Mouse (Mus musculus) cortical plate, adult 2 months (tissue): ENCODE measurements around the gene H2afv.

Source experiments
- CTCF ChIP-seq: fragments of 200-500 bp; IDR thresholded peaks from 2 replicates; pipeline ENCODE4 v1.5.1; 2011; ENCODE audit warnings: mild to moderate bottlenecking, control low read depth, low read length; ENCODE audit not compliant: insufficient read depth; ENCODE audit errors: extremely low read depth
- POLR2A ChIP-seq: fragments of 200-500 bp; IDR thresholded peaks from 2 replicates; pipeline ENCODE4 v1.6.1; 2011; ENCODE audit warnings: mild to moderate bottlenecking, low read length, control low read depth; ENCODE audit not compliant: insufficient read depth; ENCODE audit errors: extremely low read depth

GRCm38 (mm10) chr11:6407162-6407621 lies 37.1 kb downstream of the H2afv start:
- TF ChIP-seq CTCF: no peak
- TF ChIP-seq POLR2A: no peak
